Mouse (Mus musculus): Measurements from ENCODE around the gene Nrp1. TPM values are rescaled to one million over a fixed set of nuclear protein-coding genes. Genes with fewer than 3 reads are reported as not detected.

Gene Nrp1
- total and polyA plus RNA-seq, 3 experiments, result 7.3 to 14.7 (median 11.9) TPM

DNA sequence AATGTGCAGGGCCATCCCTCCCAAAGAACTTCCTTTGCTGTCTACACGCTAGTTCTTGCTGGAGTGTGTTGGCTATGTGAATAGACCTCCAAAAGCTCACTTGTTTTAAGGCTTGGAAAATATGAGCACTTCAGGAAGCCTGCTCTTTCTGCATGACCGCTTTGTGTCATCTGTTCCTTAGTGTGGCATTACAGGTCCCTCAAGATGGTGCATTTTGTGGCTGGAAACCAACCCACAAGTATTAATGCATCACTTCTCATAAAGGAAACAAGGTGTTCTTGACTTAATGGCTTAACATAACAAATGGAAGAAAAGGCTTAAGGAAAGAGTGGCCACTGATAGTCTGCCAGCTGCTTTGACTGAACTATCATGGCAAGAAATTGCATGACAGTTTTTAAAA is 5.6 kb upstream of the Nrp1 start (continued):
- peak; percentile 81; the same call in 1 of the 2 replicates for TF ChIP-seq MAZ (IDR thresholded peaks at IDR 0.05; ENCODE audit: low read depth, low read length)
- TF ChIP-seq BHLHE40 (IDR thresholded peaks at IDR 0.05; ENCODE audit: low read depth, low read length), result peak; percentile 85
- no peak for TF ChIP-seq ZKSCAN1 (IDR thresholded peaks at IDR 0.05; ENCODE audit: borderline replicate concordance, low read depth, low read length)
- peak; percentile 96 for TF ChIP-seq ETS1 (conservative IDR thresholded peaks at IDR 0.05; ENCODE audit: low read depth, low read length)
- 0 out of 2 replicates have a peak, but pooled peaks have one; percentile 9 for TF ChIP-seq ELF1 (IDR thresholded peaks at IDR 0.05; ENCODE audit: low read depth, low read length)
- peak; percentile 88 for TF ChIP-seq MAFK (IDR thresholded peaks at IDR 0.05; ENCODE audit: insufficient replicate concordance, low read length)

DNA sequence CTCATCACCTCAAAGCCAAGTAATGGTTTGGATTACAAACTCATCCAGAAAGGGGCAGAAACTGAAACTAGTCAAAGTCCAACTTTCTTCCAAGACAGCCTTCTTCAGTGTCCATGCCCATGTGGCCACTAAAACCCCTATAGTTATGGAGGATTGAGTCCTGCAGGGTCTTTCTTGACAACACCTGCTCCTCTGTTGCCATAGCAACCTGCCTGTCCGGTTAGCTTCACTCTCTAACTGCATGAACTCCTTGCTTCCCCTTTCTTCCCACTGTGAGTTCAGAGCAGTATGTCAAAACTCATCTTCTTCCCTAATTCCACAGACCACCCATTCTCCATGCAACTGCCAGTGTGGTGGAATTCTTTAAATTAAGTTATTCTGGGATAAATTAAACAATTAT is 4.4 kb upstream of the Nrp1 start:
- peaks cover 12 to 60% of the 10 kb centered on the region in 2 experiments for H3K4me1 ChIP-seq (ENCODE audit: control insufficient read depth in 1 of 2, insufficient read depth in 2 of 2)
- TF ChIP-seq CHD2 (IDR thresholded peaks at IDR 0.05; ENCODE audit: low read length) (no peak), MXI1 (IDR thresholded peaks at IDR 0.05; ENCODE audit: low read depth, low read length) (0 out of 2 replicates have a peak, but pooled peaks have one; percentile 37)
- in situ Hi-C loops (cut with MboI; ENCODE audit: low pct_ligation_motif_present, low pct_unique_long_range_greater_than_20kb, low sequenced_read_pairs), result loop anchor here (10.0 to 25.0 kb wide), 3 partner anchors 319 to 917 kb away; no protein-coding TSS in a partner anchor
- H3K27me3 ChIP-seq (replicated peaks), result no peaks in the 10 kb centered on the region
- dilution Hi-C loops (cut with MboI; ENCODE audit: extremely low pct_ligation_motif_present, extremely low pct_unique_long_range_greater_than_20kb, low sequenced_read_pairs), result no loop called here
- peak; percentile 52 for DNase-seq (ENCODE audit: extremely low read depth)
- no peak overlapping the region for H3K27ac ChIP-seq (ENCODE audit: insufficient read depth, low read depth)
- no peak overlapping the region for H3K4me3 ChIP-seq (replicated peaks in 1 of 3; ENCODE audit: low read depth in 2 of 3, low read length in 2 of 3, poor library complexity in 1 of 3)
- no peaks in the 10 kb centered on the region for H3K79me2 ChIP-seq (replicated peaks; ENCODE audit: control insufficient read depth, extremely low read depth, insufficient read depth, poor library complexity, severe bottlenecking)
- H3K36me3 ChIP-seq (replicated peaks in 1 of 2; ENCODE audit: control insufficient read depth in 1 of 2, insufficient read depth in 1 of 2, low read length in 1 of 2), result no peaks in the 10 kb centered on the region
- H3K9ac ChIP-seq (ENCODE audit: insufficient read depth, low read depth), result no peak overlapping the region
- no peaks in the 10 kb centered on the region for H3K9me3 ChIP-seq (replicated peaks; ENCODE audit: low read length)
- H3K4me2 ChIP-seq (ENCODE audit: insufficient read depth, low read depth, poor library complexity, severe bottlenecking), result no peak overlapping the region; the same call in 1 of the 2 replicates

DNA sequence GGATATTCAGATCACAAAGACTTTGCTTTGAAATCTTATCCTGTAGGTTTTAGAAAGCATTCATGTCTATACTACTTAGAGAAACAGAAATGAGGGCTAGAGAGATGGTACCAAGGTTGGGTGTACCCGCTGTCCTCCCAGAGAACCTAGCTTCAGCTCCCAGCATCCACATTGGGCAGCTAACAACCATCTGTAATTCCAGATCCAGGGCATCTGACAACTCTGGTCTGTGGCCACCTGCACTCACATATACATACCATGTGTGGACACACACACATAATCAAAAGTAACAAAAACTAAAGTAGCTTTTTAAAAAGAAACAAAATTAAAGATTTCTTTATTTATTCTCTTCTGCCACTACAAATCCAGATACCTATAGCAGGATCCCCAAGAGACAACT is 3.3 kb upstream of the Nrp1 start:
- H3K9me3 ChIP-seq (replicated peaks; ENCODE audit: low read length), result no peaks in the 10 kb centered on the region
- H3K4me1 ChIP-seq (ENCODE audit: control insufficient read depth in 1 of 2, insufficient read depth in 2 of 2), result peaks cover 12 to 60% of the 10 kb centered on the region in 2 experiments
- H3K9ac ChIP-seq (ENCODE audit: insufficient read depth, low read depth), result no peak overlapping the region
- no peak overlapping the region for H3K4me3 ChIP-seq (replicated peaks in 1 of 3; ENCODE audit: low read depth in 2 of 3, low read length in 2 of 3, poor library complexity in 1 of 3)
- H3K4me2 ChIP-seq (ENCODE audit: insufficient read depth, low read depth, poor library complexity, severe bottlenecking), result no peak overlapping the region
- TF ChIP-seq MAFK (IDR thresholded peaks at IDR 0.05; ENCODE audit: insufficient replicate concordance, low read length) (no peak), MAX (IDR thresholded peaks at IDR 0.05; ENCODE audit: low read length) (no peak), POLR2AphosphoS2 (IDR thresholded peaks at IDR 0.05; ENCODE audit: low read depth, low read length) (no peak), IRF4 (IDR thresholded peaks at IDR 0.05; ENCODE audit: low read depth, low read length) (no peak), NRF1 (IDR thresholded peaks at IDR 0.05; ENCODE audit: low read depth, low read length) (no peak), USF2 (conservative IDR thresholded peaks at IDR 0.05; ENCODE audit: low read depth, low read length) (no peak), CHD2 (IDR thresholded peaks at IDR 0.05; ENCODE audit: low read length) (no peak), MYC (IDR thresholded peaks at IDR 0.05; ENCODE audit: low read depth, low read length) (no peak), CHD1 (IDR thresholded peaks at IDR 0.05; ENCODE audit: low read depth, low read length) (no peak), ZC3H11A (IDR thresholded peaks at IDR 0.05; ENCODE audit: low read depth, low read length) (no peak), MXI1 (IDR thresholded peaks at IDR 0.05; ENCODE audit: low read depth, low read length) (no peak), CTCF (conservative IDR thresholded peaks at IDR 0.05 in 1 of 2, IDR thresholded peaks at IDR 0.05 in 1 of 2; ENCODE audit: low read depth in 2 of 2, low read length in 2 of 2) (no peak), NELFE (IDR thresholded peaks at IDR 0.05; ENCODE audit: low read depth, low read length) (no peak), USF1 (IDR thresholded peaks at IDR 0.05; ENCODE audit: low read depth, low read length) (no peak), POLR2A (IDR thresholded peaks at IDR 0.05; ENCODE audit: low read depth, low read length) (no peak), JUN (IDR thresholded peaks at IDR 0.05; ENCODE audit: insufficient read depth, low read depth, low read length) (no peak), ETS1 (conservative IDR thresholded peaks at IDR 0.05; ENCODE audit: low read depth, low read length) (no peak)
- H3K36me3 ChIP-seq (replicated peaks in 1 of 2; ENCODE audit: control insufficient read depth in 1 of 2, insufficient read depth in 1 of 2, low read length in 1 of 2), result no peaks in the 10 kb centered on the region
- no peaks in the 10 kb centered on the region for H3K79me2 ChIP-seq (replicated peaks; ENCODE audit: control insufficient read depth, extremely low read depth, insufficient read depth, poor library complexity, severe bottlenecking)
- H3K27ac ChIP-seq (ENCODE audit: insufficient read depth, low read depth), result no peak overlapping the region
- no peaks in the 10 kb centered on the region for H3K27me3 ChIP-seq (replicated peaks)
- in situ Hi-C loops (cut with MboI; ENCODE audit: low pct_ligation_motif_present, low pct_unique_long_range_greater_than_20kb, low sequenced_read_pairs) (loop anchor here (5.0 to 25.0 kb wide), 5 partner anchors 142 to 918 kb away; no protein-coding TSS in a partner anchor), dilution Hi-C loops (cut with MboI; ENCODE audit: extremely low pct_ligation_motif_present, extremely low pct_unique_long_range_greater_than_20kb, low sequenced_read_pairs) (no loop called here)
- DNase-seq (ENCODE audit: extremely low read depth), result no peak

Data from CH12.LX (cell line).